Mouse (Mus musculus) lung, adult 2 months (tissue): ENCODE results near the gene Neu3.

ENCODE experiments used
- CTCF ChIP-seq: fragments of 200-500 bp; IDR thresholded peaks from 2 replicates; pipeline ENCODE4 v1.5.1; 2011; ENCODE audit warnings: mild to moderate bottlenecking, low read length, control low read depth; ENCODE audit not compliant: insufficient read depth
- POLR2A ChIP-seq: fragments of 200-500 bp; IDR thresholded peaks from 2 replicates; pipeline ENCODE4 v1.6.1; 2011; ENCODE audit warnings: low read depth, mild to moderate bottlenecking, control low read depth, low read length, borderline replicate concordance; ENCODE audit errors: extremely low read depth

- TF ChIP-seq CTCF (peak; percentile 18; the same call in 1 of the 2 replicates), POLR2A (no peak)
These were observed 30.1 kb downstream of the Neu3 start for GRCm38 (mm10) chr7:99797911-99798647.
